Mouse (Mus musculus) adrenal gland, adult 8-10 months (tissue): ENCODE data around the gene Bivm. TPM values are rescaled to one million over a fixed set of nuclear protein-coding genes. Genes with fewer than 3 reads are reported as not detected.

Experiments
- DNase-seq: peaks from one replicate; pipeline ENCODE4 v3.0.0; 2022
- total RNA-seq, 4 experiments: library from RNA; stranded (reverse); gene quantifications; 2 replicates each; pipeline ENCODE4 v1.2.4; 2022

The Bivm gene
- total RNA-seq, 4 experiments from 2014 or later, result 15.5 to 26.8 (median 20.7) TPM

DNA sequence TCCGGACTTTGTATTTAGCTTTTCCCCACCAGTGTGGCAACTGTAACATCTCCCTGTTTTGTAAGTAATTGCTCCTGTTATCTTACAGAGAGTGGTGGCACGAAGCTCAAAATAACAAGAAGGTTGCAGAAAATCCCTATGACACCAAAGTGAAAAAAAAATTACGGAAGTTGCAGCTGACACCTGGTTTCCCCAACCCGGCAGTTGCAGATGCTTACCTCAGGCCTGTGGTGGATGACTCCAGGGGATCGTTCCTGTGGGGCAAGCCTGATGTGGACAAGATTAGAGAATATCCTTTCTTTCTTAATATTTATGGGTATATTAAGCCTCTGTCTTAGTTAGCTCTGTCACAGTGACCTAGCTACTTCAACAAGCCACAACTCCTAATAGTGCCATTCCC is 59.3 kb downstream of the Bivm start:
- no peak for DNase-seq

DNA sequence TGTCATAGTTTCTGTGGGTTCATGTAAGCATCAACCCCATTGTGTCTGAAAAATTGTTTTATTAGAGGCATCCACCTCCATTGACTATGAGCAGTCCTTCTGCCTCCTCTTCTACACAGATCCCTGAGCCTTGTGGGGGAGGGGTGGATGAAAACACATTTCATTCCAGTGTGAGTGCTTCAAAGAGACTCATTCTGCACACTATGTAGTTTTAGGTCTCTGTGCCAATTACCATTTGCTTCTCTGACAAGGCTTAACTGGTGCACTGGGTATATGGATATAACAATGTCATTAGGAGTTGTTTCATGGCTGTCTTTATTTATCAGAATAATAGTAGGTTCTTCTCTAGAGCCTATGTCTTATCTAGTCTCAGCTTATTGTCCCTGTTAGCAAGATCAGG is 67.6 kb downstream of the Bivm start:
- DNase-seq, result no peak

Other genes with a start within 250 kb of the Bivm start
- gene Tpp2, start 185.3 kb upstream of the Bivm start, total RNA-seq, result 10 to 100 TPM; 46.4 to 53.1 (median 49.4) TPM
- gene Mettl21c, start 98.9 kb upstream of the Bivm start, total RNA-seq, result under 1 TPM in 1 of 4 experiments, not detected in 3; 0.55 TPM
- under 1 TPM in 2 of 4 experiments, not detected in 2; 0.03 to 0.06 TPM for gene Gm8251, start 57.0 kb upstream of the Bivm start, total RNA-seq
- 10 to 100 TPM in 1 of 4 experiments, 1 to 10 TPM in 3; 8.2 to 12.6 (median 9.0) TPM for gene Tex30, start 16.5 kb upstream of the Bivm start, total RNA-seq
- gene Kdelc1, start 149 bp upstream of the Bivm start, total RNA-seq, result 10 to 100 TPM; 17.3 to 23.7 (median 19.4) TPM
- gene Ercc5, start 28.8 kb downstream of the Bivm start, total RNA-seq, result 10 to 100 TPM; 20.7 to 27.1 (median 23.2) TPM
- under 1 TPM in 1 of 4 experiments, not detected in 3; 0.07 TPM for gene Mettl21e, start 100.0 kb downstream of the Bivm start, total RNA-seq